Mouse (Mus musculus) liver, postnatal 0 days (tissue): ENCODE results near the gene Tab2.

Experiments
- CTCF ChIP-seq: sonication (generic); IDR thresholded peaks from 2 replicates; pipeline ENCODE4 v1.5.1; 2016; ENCODE audit warnings: antibody characterized with exemption, low read depth
- EP300 ChIP-seq: IDR thresholded peaks from 2 replicates; pipeline ENCODE4 v1.6.1; 2016; ENCODE audit warnings: antibody characterized with exemption, low read depth, mild to moderate bottlenecking

DNA sequence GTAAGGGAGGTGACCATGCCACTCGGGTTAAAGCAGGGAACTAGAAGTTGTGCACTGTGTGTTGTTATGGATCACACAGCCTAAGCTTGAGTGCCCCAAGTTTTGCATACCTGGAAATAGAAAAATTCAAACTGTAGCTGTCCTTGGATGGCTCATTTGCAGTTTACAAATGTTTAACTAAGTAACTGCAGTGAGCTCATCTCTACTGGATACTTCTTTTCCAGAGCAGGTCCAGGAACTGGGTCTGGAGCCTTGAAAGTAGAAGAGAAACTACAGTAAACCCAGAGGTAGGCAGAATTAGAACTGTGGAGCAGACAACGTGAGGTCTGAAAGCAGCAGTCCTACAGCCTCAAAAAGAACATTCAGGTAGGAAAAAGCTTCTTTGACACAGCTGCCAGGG, 23.1 kb downstream of the Tab2 start:
- no peak for TF ChIP-seq CTCF
- no peak for TF ChIP-seq EP300
